In genomic region chr14:25496116-25496515, GRCm38 (mm10) we compare ENCODE assay signal across 8 mouse cellular contexts. TPM values are rescaled to one million over a fixed set of nuclear protein-coding genes. Genes with fewer than 3 reads are reported as not detected.
A peak's percentile ranks its signal among the peaks of the same experiment; 100 is the strongest.
DNase-seq lines count a peak whose midpoint lies in the region; ATAC-seq and TF ChIP-seq lines count a peak whose summit lies in the region.

No protein-coding gene starts in this region.

- no peak overlapping the region for H3K27ac ChIP-seq in intestine, postnatal 0 days (ENCODE audit: low read depth, low read length)
- H3K27ac ChIP-seq in intestine, embryonic 16.5 days (ENCODE audit: low read length) = no peak overlapping the region
- H3K27ac ChIP-seq in kidney, embryonic 15.5 days = peak overlapping the region; percentile 45; the same call in 1 of the 2 replicates
- H3K27ac ChIP-seq in neural tube, embryonic 15.5 days (replicated peaks) = peak overlapping the region; percentile 24; the same call in 1 of the 2 replicates

- WGBS in intestine, postnatal 0 days = 59% methylated on average over 2 of the region's 2 CpGs
- WGBS in intestine, embryonic 16.5 days = 67% methylated on average over 2 of the region's 2 CpGs
- WGBS in kidney, embryonic 15.5 days = 44% methylated on average over 2 of the region's 2 CpGs
- WGBS in neural tube, embryonic 15.5 days = 53% methylated on average over 2 of the region's 2 CpGs

- H3K4me2 ChIP-seq in intestine, postnatal 0 days (replicated peaks; ENCODE audit: low read depth) = 0 out of 2 replicates have a peak overlapping the region, but pooled peaks have one; percentile 1
- no peak overlapping the region for H3K4me2 ChIP-seq in intestine, embryonic 16.5 days (ENCODE audit: low read depth, low read length)
- no peak overlapping the region for H3K4me2 ChIP-seq in kidney, embryonic 15.5 days
- H3K4me2 ChIP-seq in neural tube, embryonic 15.5 days = no peak overlapping the region

- H3K27me3 ChIP-seq in intestine, postnatal 0 days (replicated peaks; ENCODE audit: control insufficient read depth, insufficient read depth, low read length) = no peaks in the 10 kb centered on the region
- no peaks in the 10 kb centered on the region for H3K27me3 ChIP-seq in intestine, embryonic 16.5 days (replicated peaks; ENCODE audit: control insufficient read depth, insufficient read depth, low read length)
- H3K27me3 ChIP-seq in kidney, embryonic 15.5 days = no peaks in the 10 kb centered on the region
- H3K27me3 ChIP-seq in neural tube, embryonic 15.5 days (replicated peaks) = no peaks in the 10 kb centered on the region

- H3K9ac ChIP-seq in intestine, postnatal 0 days (ENCODE audit: low read depth, low read length) = no peak overlapping the region
- H3K9ac ChIP-seq in intestine, embryonic 16.5 days (ENCODE audit: low read depth, low read length) = no peak overlapping the region
- no peak overlapping the region for H3K9ac ChIP-seq in kidney, embryonic 15.5 days
- H3K9ac ChIP-seq in neural tube, embryonic 15.5 days (replicated peaks) = no peak overlapping the region

- DNase-seq in NIH3T3 (ENCODE audit: low read depth) = peak; percentile 62
- DNase-seq in cerebellum, adult 11-12 months = peak; percentile 87
- no peak for DNase-seq in thymus, postnatal 36 days
- no peak for DNase-seq in spleen, postnatal 36 days (ENCODE audit: low spot score in 2 of 2)

- no peak overlapping the region for H3K4me3 ChIP-seq in intestine, postnatal 0 days (ENCODE audit: low read depth, low read length)
- no peak overlapping the region for H3K4me3 ChIP-seq in intestine, embryonic 16.5 days (ENCODE audit: low read length)
- no peak overlapping the region for H3K4me3 ChIP-seq in kidney, embryonic 15.5 days (replicated peaks)
- H3K4me3 ChIP-seq in neural tube, embryonic 15.5 days (replicated peaks) = no peak overlapping the region

- peaks cover 32% of the 10 kb centered on the region for H3K4me1 ChIP-seq in intestine, postnatal 0 days (replicated peaks; ENCODE audit: control insufficient read depth, insufficient read depth, low read length)
- peaks cover 83% of the 10 kb centered on the region for H3K4me1 ChIP-seq in intestine, embryonic 16.5 days (ENCODE audit: control insufficient read depth, insufficient read depth, low read length)
- H3K4me1 ChIP-seq in kidney, embryonic 15.5 days = peaks cover 100% of the 10 kb centered on the region
- peaks cover 100% of the 10 kb centered on the region for H3K4me1 ChIP-seq in neural tube, embryonic 15.5 days

- H3K36me3 ChIP-seq in intestine, postnatal 0 days (ENCODE audit: control insufficient read depth, insufficient read depth) = no peaks in the 10 kb centered on the region; the same call in 1 of the 2 replicates
- no peaks in the 10 kb centered on the region for H3K36me3 ChIP-seq in intestine, embryonic 16.5 days (ENCODE audit: control insufficient read depth, insufficient read depth, low read length)
- no peaks in the 10 kb centered on the region for H3K36me3 ChIP-seq in kidney, embryonic 15.5 days
- H3K36me3 ChIP-seq in neural tube, embryonic 15.5 days = no peaks in the 10 kb centered on the region

- no peak for TF ChIP-seq CTCF in intestine, postnatal 0 days (IDR thresholded peaks at IDR 0.05; ENCODE audit: low read depth)

- no peaks in the 10 kb centered on the region for H3K9me3 ChIP-seq in intestine, postnatal 0 days (ENCODE audit: control insufficient read depth)
- H3K9me3 ChIP-seq in intestine, embryonic 16.5 days (ENCODE audit: control insufficient read depth, low read length) = no peaks in the 10 kb centered on the region
- H3K9me3 ChIP-seq in kidney, embryonic 15.5 days (replicated peaks) = no peaks in the 10 kb centered on the region
- H3K9me3 ChIP-seq in neural tube, embryonic 15.5 days (replicated peaks) = no peaks in the 10 kb centered on the region

- ATAC-seq in intestine, postnatal 0 days = no peak
- no peak for ATAC-seq in intestine, embryonic 16.5 days
- ATAC-seq in kidney, embryonic 15.5 days (replicated peaks; ENCODE audit: low FRiP score) = no peak
- no peak for ATAC-seq in neural tube, embryonic 15.5 days (ENCODE audit: low FRiP score)

RNA-seq across cellular contexts. Expression of gene Zmiz1, which starts 37.1 kb away (rescaled TPM):
- polyA plus RNA-seq in intestine, postnatal 0 days (2015; fragmentation: Nextera tagmentation; extraction: Ambion mirVana) = 12.4 and 13.5 TPM in 2 replicates
- 21.2 and 22.3 TPM in 2 replicates for polyA plus RNA-seq in intestine, embryonic 16.5 days (2015; fragmentation: Nextera tagmentation; extraction: Ambion mirVana)
- polyA plus RNA-seq in kidney, embryonic 15.5 days (2015; fragmentation: Nextera tagmentation; extraction: Ambion mirVana) = 41.8 and 47.3 TPM in 2 replicates
- 51.1 and 54.7 TPM in 2 replicates for polyA plus RNA-seq in neural tube, embryonic 15.5 days (2015; fragmentation: Nextera tagmentation; extraction: Ambion mirVana)

Comparison
In these comparisons a context has a peak if more than half of its experiments do, and no peak if none do; other contexts are left out.
1. H3K27ac ChIP-seq: peak in kidney, embryonic 15.5 days (single experiment) and neural tube, embryonic 15.5 days (single experiment); none in intestine, postnatal 0 days (single experiment) and intestine, embryonic 16.5 days (single experiment).
2. DNase-seq: peak in NIH3T3 (single experiment) and cerebellum, adult 11-12 months (single experiment); none in thymus, postnatal 36 days (0 of 2) and spleen, postnatal 36 days (0 of 2).